Mouse (Mus musculus): ENCODE measurements around the gene Tmem45b. TPM values are rescaled to one million over a fixed set of nuclear protein-coding genes. Genes with fewer than 3 reads are reported as not detected.
A peak's percentile ranks its signal among the peaks of the same experiment; 100 is the strongest.

Tmem45b gene
- polyA plus RNA-seq, 1 experiment from 2014 or later = 110 TPM

GRCm38 (mm10) chr9:31400441-31400840, 63.8 kb downstream of the Tmem45b start:
- H3K4me2 ChIP-seq (replicated peaks; ENCODE audit: low read depth) = no peak overlapping the region
- H3K4me3 ChIP-seq (ENCODE audit: low read depth, low read length) = no peak overlapping the region
- H3K27me3 ChIP-seq (ENCODE audit: control insufficient read depth, insufficient read depth, low read length) = no peaks in the 10 kb centered on the region
- no peaks in the 10 kb centered on the region for H3K9me3 ChIP-seq (ENCODE audit: control insufficient read depth, low read length)
- TF ChIP-seq EP300 (optimal IDR thresholded peaks at IDR 0.05) = no peak
- TF ChIP-seq CTCF (IDR thresholded peaks at IDR 0.05; ENCODE audit: low read depth) = peak; percentile 86
- ATAC-seq (ENCODE audit: low FRiP score, low TSS enrichment) (no peak), DNase-seq (ENCODE audit: low spot score) (peak; percentile 85)
- no peak overlapping the region for H3K9ac ChIP-seq (ENCODE audit: low read length)
- peaks cover 47% of the 10 kb centered on the region for H3K36me3 ChIP-seq (ENCODE audit: control insufficient read depth, insufficient read depth, low read length)
- 38% methylated on average over 4 of the region's 4 CpGs for WGBS
- H3K4me1 ChIP-seq (replicated peaks; ENCODE audit: control insufficient read depth, insufficient read depth) = no peaks in the 10 kb centered on the region
- H3K27ac ChIP-seq (replicated peaks) = no peak overlapping the region

- Histone ChIP-seq H3K4me2 (replicated peaks; ENCODE audit: low read depth) (peak overlapping the region; percentile 72), H3K27me3 (ENCODE audit: control insufficient read depth, insufficient read depth, low read length) (no peaks in the 10 kb centered on the region), H3K9me3 (ENCODE audit: control insufficient read depth, low read length) (no peaks in the 10 kb centered on the region), H3K36me3 (ENCODE audit: control insufficient read depth, insufficient read depth, low read length) (peaks cover 4% of the 10 kb centered on the region; the same call in 1 of the 2 replicates), H3K4me3 (ENCODE audit: low read depth, low read length) (peak overlapping the region; percentile 87), H3K9ac (ENCODE audit: low read length) (no peak overlapping the region), H3K4me1 (replicated peaks; ENCODE audit: control insufficient read depth, insufficient read depth) (no peaks in the 10 kb centered on the region), H3K27ac (replicated peaks) (no peak overlapping the region)
- 74% methylated on average over 5 of the region's 5 CpGs for WGBS
- TF ChIP-seq EP300 (optimal IDR thresholded peaks at IDR 0.05) (no peak), CTCF (IDR thresholded peaks at IDR 0.05; ENCODE audit: low read depth) (no peak)
- ATAC-seq (ENCODE audit: low FRiP score, low TSS enrichment) (no peak), DNase-seq (ENCODE audit: low spot score) (no peak)
Measured at GRCm38 (mm10) chr9:31387206-31387605, 77.1 kb downstream of the Tmem45b start.

- no peaks in the 10 kb centered on the region for H3K4me1 ChIP-seq (replicated peaks; ENCODE audit: control insufficient read depth, insufficient read depth)
- DNase-seq (ENCODE audit: low spot score) = no peak
Measured at GRCm38 (mm10) chr9:31386368-31387180, 77.7 kb downstream of the Tmem45b start.

GRCm38 (mm10) chr9:31385947-31386354, 78.3 kb downstream of the Tmem45b start, which contains the start of gene Nfrkb:
Gene Nfrkb (plus strand): TSS chr9:31386192.
- H3K9ac ChIP-seq (ENCODE audit: low read length) = peak within 1 kb of the TSS; percentile 92
- ATAC-seq (ENCODE audit: low FRiP score, low TSS enrichment) (peak; percentile 98), DNase-seq (ENCODE audit: low spot score) (peak; percentile 98)
- H3K4me3 ChIP-seq (ENCODE audit: low read depth, low read length) = peak within 1 kb of the TSS; percentile 87
- peak within 1 kb of the TSS; percentile 69 for H3K27ac ChIP-seq (replicated peaks)
- WGBS = 0% methylated on average over 39 of the region's 46 CpGs
- no peaks in the 10 kb centered on the region for H3K36me3 ChIP-seq (ENCODE audit: control insufficient read depth, insufficient read depth, low read length)
- no peaks in the 10 kb centered on the region for H3K4me1 ChIP-seq (replicated peaks; ENCODE audit: control insufficient read depth, insufficient read depth)
- no peaks in the 10 kb centered on the region for H3K27me3 ChIP-seq (ENCODE audit: control insufficient read depth, insufficient read depth, low read length)
- TF ChIP-seq CTCF (IDR thresholded peaks at IDR 0.05; ENCODE audit: low read depth) = no peak
- no peak for TF ChIP-seq EP300 (optimal IDR thresholded peaks at IDR 0.05)
- no peaks in the 10 kb centered on the region for H3K9me3 ChIP-seq (ENCODE audit: control insufficient read depth, low read length)
- peak within 1 kb of the TSS; percentile 72 for H3K4me2 ChIP-seq (replicated peaks; ENCODE audit: low read depth)

More at GRCm38 (mm10) chr9:31386368-31387180, 77.7 kb downstream of the Tmem45b start:
- no peaks in the 10 kb centered on the region for H3K36me3 ChIP-seq (ENCODE audit: control insufficient read depth, insufficient read depth, low read length)
- ATAC-seq (ENCODE audit: low FRiP score, low TSS enrichment) = peak; percentile 54
- peak overlapping the region; percentile 92 for H3K9ac ChIP-seq (ENCODE audit: low read length)
- H3K27me3 ChIP-seq (ENCODE audit: control insufficient read depth, insufficient read depth, low read length) = no peaks in the 10 kb centered on the region
- peak overlapping the region; percentile 72 for H3K4me2 ChIP-seq (replicated peaks; ENCODE audit: low read depth)
- H3K9me3 ChIP-seq (ENCODE audit: control insufficient read depth, low read length) = no peaks in the 10 kb centered on the region
- WGBS = 7% methylated on average over 44 of the region's 44 CpGs
- H3K4me3 ChIP-seq (ENCODE audit: low read depth, low read length) = peak overlapping the region; percentile 87
- peak overlapping the region; percentile 69 for H3K27ac ChIP-seq (replicated peaks)
- TF ChIP-seq EP300 (optimal IDR thresholded peaks at IDR 0.05) = no peak
- no peak for TF ChIP-seq CTCF (IDR thresholded peaks at IDR 0.05; ENCODE audit: low read depth)

GRCm38 (mm10) chr9:31385500-31385869, 78.8 kb downstream of the Tmem45b start:
- Histone ChIP-seq H3K27ac (replicated peaks) (no peak overlapping the region; the same call in 1 of the 2 replicates), H3K4me2 (replicated peaks; ENCODE audit: low read depth) (peak overlapping the region; percentile 72), H3K27me3 (ENCODE audit: control insufficient read depth, insufficient read depth, low read length) (no peaks in the 10 kb centered on the region), H3K9me3 (ENCODE audit: control insufficient read depth, low read length) (no peaks in the 10 kb centered on the region), H3K4me3 (ENCODE audit: low read depth, low read length) (peak overlapping the region; percentile 87), H3K4me1 (replicated peaks; ENCODE audit: control insufficient read depth, insufficient read depth) (no peaks in the 10 kb centered on the region), H3K36me3 (ENCODE audit: control insufficient read depth, insufficient read depth, low read length) (no peaks in the 10 kb centered on the region), H3K9ac (ENCODE audit: low read length) (peak overlapping the region; percentile 92)
- TF ChIP-seq EP300 (optimal IDR thresholded peaks at IDR 0.05) (no peak), CTCF (IDR thresholded peaks at IDR 0.05; ENCODE audit: low read depth) (no peak)
- peak; percentile 21; the same call in 1 of the 2 replicates for ATAC-seq (ENCODE audit: low FRiP score, low TSS enrichment)
- 19% methylated on average over 4 of the region's 4 CpGs for WGBS
- DNase-seq (ENCODE audit: low spot score) = peak; percentile 17

Data from stomach, postnatal 0 days (tissue).